Mouse (Mus musculus) liver, embryonic 14.5 days (tissue): ENCODE measurements at regions not wholly inside any gene's neighbourhood (a gene's known extent, or its start where the extent isn't known, plus 50 kb on each side); places are given as distances from the start of the nearest gene placed in this dataset.

ENCODE experiments used
- CTCF ChIP-seq: IDR thresholded peaks from 2 replicates; pipeline ENCODE4 v1.5.1; 2016; ENCODE audit warnings: antibody characterized with exemption, low read depth, control low read depth
- EP300 ChIP-seq: IDR thresholded peaks from 2 replicates; pipeline ENCODE4 v1.6.1; 2016; ENCODE audit warnings: antibody characterized with exemption, low read depth

DNA sequence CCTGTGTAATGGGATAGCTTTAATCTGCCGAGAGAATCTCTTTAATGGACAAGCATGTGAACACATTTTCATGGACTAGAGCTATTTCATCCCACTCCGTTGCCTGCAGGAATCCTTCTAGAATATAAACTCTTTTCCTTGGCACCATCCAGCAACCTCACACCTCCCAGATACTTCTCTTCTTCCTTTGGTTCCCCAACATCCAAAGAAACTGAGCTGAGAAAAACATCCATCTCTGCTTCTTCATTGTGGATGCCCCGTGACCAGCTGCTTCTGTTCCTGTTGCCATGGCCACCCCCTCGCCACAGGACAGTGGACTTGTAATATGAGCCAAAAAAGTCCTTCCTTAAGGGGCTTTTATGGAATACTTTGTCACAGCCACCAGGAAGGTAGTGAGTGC, 78.8 kb downstream of the Diras2 start:
- TF ChIP-seq CTCF: no peak
- no peak for TF ChIP-seq EP300
